ENCODE assay signal across 35 mouse cellular contexts in the genomic region with DNA sequence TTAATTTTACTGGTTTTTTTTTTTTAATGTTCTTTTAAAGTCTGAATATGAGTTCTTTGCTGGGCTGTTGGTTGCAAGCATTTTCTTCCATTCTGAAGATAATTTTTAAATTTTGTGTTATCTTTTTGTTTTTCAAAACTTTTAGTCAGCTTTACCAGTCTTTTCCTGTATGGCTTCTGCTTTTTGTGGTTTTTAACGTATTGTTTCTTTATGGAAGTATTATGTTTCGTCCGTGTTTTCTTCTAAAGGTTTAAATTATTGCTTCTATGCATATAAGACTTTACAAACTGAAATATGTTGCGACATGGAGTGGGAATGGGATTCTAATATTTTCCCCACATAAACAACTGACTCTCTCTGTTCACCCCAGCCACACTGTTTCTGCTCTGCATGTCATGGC.
"Had no signal": no experiment of that assay in that cellular context is flagged by ENCODE, and none has a peak within 500 bp of the region (broad histone marks: within the 10 kb centered on the region; RNA-seq: fewer than 3 reads in every experiment).

No protein-coding gene starts in this region.

- DNase-seq: heart, postnatal 10 days; heart, postnatal 14 days; heart, postnatal 36 days; heart, postnatal 4 days; kidney, adult 11 months; kidney, adult 18-20 months; kidney, adult 2 months; kidney, adult 8-10 months; kidney, adult 9 months; kidney, postnatal 10 days; kidney, postnatal 14 days; kidney, postnatal 25 days; kidney, postnatal 36 days; kidney, postnatal 4 days; layer of hippocampus, adult 9-11 months; layer of hippocampus, postnatal 36 days had no signal

- ATAC-seq: hindbrain, embryonic 16.5 days; hindbrain, postnatal 0 days; inflammation-experienced regulatory T-cells, adult 6 months; intestine, embryonic 15.5 days; intestine, embryonic 16.5 days; intestine, postnatal 0 days had no signal

- H3K9me3 ChIP-seq: heart, embryonic 12.5 days; heart, embryonic 13.5 days; heart, embryonic 15.5 days; hindbrain, embryonic 10.5 days; hindbrain, embryonic 12.5 days; hindbrain, embryonic 13.5 days; hindbrain, embryonic 15.5 days; intestine, embryonic 15.5 days; kidney, embryonic 15.5 days had no signal

- H3K4me3 ChIP-seq: heart, embryonic 12.5 days; heart, embryonic 13.5 days; heart, embryonic 15.5 days; hindbrain, embryonic 10.5 days; hindbrain, embryonic 12.5 days; hindbrain, embryonic 13.5 days; hindbrain, embryonic 15.5 days; intestine, embryonic 15.5 days; kidney, embryonic 15.5 days; layer of hippocampus, adult 2 months; left cerebral cortex, adult 2 months had no signal

- H3K27ac ChIP-seq: heart, embryonic 13.5 days; heart, embryonic 15.5 days; hindbrain, embryonic 10.5 days; hindbrain, embryonic 12.5 days; hindbrain, embryonic 13.5 days; hindbrain, embryonic 14.5 days; hindbrain, embryonic 15.5 days; hindbrain, postnatal 0 days; intestine, embryonic 15.5 days; kidney, embryonic 15.5 days; kidney, postnatal 0 days; layer of hippocampus, adult 2 months; left cerebral cortex, adult 2 months had no signal

- H3K9ac ChIP-seq: heart, embryonic 12.5 days; heart, embryonic 13.5 days; heart, embryonic 15.5 days; hindbrain, embryonic 12.5 days; hindbrain, embryonic 13.5 days; hindbrain, embryonic 14.5 days; hindbrain, embryonic 15.5 days; intestine, embryonic 15.5 days; kidney, embryonic 15.5 days had no signal

- H3K4me1 ChIP-seq: heart, embryonic 12.5 days; heart, embryonic 13.5 days; heart, embryonic 15.5 days; hindbrain, embryonic 10.5 days; hindbrain, embryonic 12.5 days; hindbrain, embryonic 13.5 days; hindbrain, embryonic 15.5 days; intestine, embryonic 15.5 days; kidney, embryonic 15.5 days had no signal

- H3K4me2 ChIP-seq: heart, embryonic 11.5 days; heart, embryonic 12.5 days; heart, embryonic 13.5 days; heart, embryonic 15.5 days; hindbrain, embryonic 12.5 days; hindbrain, embryonic 13.5 days; hindbrain, embryonic 14.5 days; hindbrain, embryonic 15.5 days; intestine, embryonic 15.5 days; kidney, embryonic 15.5 days had no signal

- H3K27me3 ChIP-seq: heart, embryonic 12.5 days; heart, embryonic 13.5 days; heart, embryonic 15.5 days; hindbrain, embryonic 12.5 days; hindbrain, embryonic 13.5 days; hindbrain, embryonic 15.5 days; intestine, embryonic 15.5 days; kidney, embryonic 15.5 days had no signal
